Mouse (Mus musculus): ENCODE measurements at regions not wholly inside any gene's neighbourhood (a gene's known extent, or its start where the extent isn't known, plus 50 kb on each side); places are given as distances from the start of the nearest gene placed in this dataset.
"Not testable (repeated sequence)": the region's sequence is repeated elsewhere in the genome, so short reads cannot be mapped to it uniquely, and the experiment has no call there.

GRCm38 (mm10) chrX:15322207-15322839 lies 1111.4 kb downstream of the H2al1n start:
- peak; percentile 57 for DNase-seq

GRCm38 (mm10) chrX:15322958-15323357 lies 1112.0 kb downstream of the H2al1n start:
- DNase-seq, result peak; percentile 2

DNA sequence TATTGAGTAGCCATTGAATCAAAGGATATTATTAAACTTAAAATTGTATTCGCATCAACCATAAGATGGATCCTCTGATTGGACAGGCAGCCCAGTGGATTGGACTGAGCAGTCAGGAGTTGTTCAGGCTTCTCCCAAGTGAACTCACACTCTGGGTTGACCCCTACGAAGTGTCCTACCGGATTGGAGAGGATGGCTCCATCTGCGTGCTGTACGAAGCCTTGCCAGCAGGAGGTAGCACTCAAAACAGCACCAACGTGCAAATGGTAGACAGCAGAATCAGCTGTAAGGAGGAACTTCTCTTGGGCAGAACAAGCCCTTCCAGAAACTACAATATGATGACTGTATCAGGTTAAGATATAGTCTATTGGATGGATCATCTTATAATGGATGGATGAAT lies 1154.2 kb downstream of the H2al1n start:
- DNase-seq, result not testable (repeated sequence)

Data from adrenal gland, adult 2 months (tissue).